Mouse (Mus musculus) hematopoietic stem cell, adult 5-6 weeks (primary cell): ENCODE results near the gene Myo10. TPM values are rescaled to one million over a fixed set of nuclear protein-coding genes. Genes with fewer than 3 reads are reported as not detected.
"Not testable (repeated sequence)": the region's sequence is repeated elsewhere in the genome, so short reads cannot be mapped to it uniquely, and the experiment has no call there.

Experiments used
- ATAC-seq, 2 experiments: fragments of 125-278 bp in 1 of 2; replicated peaks in 1 of 2; 2 replicates each; pipeline ENCODE4 v1.8.0; 2016 to 2017; ENCODE audit warnings: inconsistent platforms in 2 of 2, mild to moderate bottlenecking in 2 of 2, moderate number of reproducible peaks in 2 of 2, low read depth in 1 of 2, moderate TSS enrichment in 1 of 2; ENCODE audit not compliant: low FRiP score in 2 of 2, poor library complexity in 2 of 2, severe bottlenecking in 2 of 2, insufficient read depth in 1 of 2, low TSS enrichment in 1 of 2
- total RNA-seq: library from RNA; stranded (forward); fragments of 172-1452, 232-1000 nt; gene quantifications from 2 replicates; pipeline ENCODE4 v1.2.3, GENCODE M21; 2017

Myo10 gene
- total RNA-seq, 1 experiment from 2014 or later, result 9.3 TPM

DNA sequence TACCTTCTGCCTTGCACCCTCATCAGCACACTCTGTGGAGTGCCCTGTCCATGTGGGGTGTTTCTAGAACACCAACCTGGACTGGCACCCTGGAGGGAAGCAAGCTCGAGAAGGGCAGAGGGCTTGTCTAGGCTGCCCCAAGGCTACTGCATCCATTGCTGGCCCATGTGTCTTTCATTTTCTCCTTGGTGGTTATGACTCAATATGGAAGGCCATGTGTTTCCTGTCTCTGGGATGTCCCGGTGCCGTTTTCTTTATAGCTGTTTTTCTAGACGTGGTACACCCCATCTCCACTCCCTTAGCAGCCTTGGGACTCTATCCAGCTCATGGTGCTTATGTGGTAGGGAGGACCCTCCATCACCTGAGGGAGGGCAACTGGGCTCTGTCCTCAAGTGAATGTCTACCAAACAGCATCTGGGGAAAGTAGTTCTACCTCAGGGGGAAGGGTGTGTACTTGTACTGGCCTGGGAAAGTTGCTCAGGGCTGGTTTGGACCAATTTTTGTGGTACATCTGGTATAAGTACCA lies 76.8 kb downstream of the Myo10 start:
- no peak for ATAC-seq

DNA sequence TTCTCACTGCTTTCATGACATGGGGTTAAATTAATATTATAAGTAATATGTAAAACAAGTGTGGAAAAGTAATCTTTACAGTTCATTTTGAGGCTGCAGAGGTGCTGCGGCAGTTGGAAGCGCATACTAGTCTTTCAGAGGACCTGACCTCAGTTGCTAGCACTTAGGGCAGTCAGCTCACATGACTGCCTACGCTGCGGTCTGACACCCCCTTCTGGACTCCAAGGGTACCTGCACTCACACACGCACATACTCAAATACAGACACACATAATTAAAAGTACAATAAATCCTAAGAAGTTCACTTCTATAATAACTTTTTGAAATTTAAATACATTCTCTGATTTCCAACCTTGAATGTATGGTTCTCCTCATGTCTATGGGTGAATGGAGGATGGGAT lies 80.3 kb downstream of the Myo10 start:
- ATAC-seq, result no peak

- no peak for ATAC-seq
These were observed 82.7 kb downstream of the Myo10 start for GRCm38 (mm10) chr15:25704809-25705585.

GRCm38 (mm10) chr15:25706874-25707554 lies 84.7 kb downstream of the Myo10 start:
- no peak for ATAC-seq

GRCm38 (mm10) chr15:25707891-25708290 lies 85.6 kb downstream of the Myo10 start:
- no peak for ATAC-seq

- ATAC-seq, result no peak
These were observed 88.6 kb downstream of the Myo10 start for GRCm38 (mm10) chr15:25710876-25711275.

GRCm38 (mm10) chr15:25712877-25713276 lies 90.6 kb downstream of the Myo10 start:
- ATAC-seq, result no peak

DNA sequence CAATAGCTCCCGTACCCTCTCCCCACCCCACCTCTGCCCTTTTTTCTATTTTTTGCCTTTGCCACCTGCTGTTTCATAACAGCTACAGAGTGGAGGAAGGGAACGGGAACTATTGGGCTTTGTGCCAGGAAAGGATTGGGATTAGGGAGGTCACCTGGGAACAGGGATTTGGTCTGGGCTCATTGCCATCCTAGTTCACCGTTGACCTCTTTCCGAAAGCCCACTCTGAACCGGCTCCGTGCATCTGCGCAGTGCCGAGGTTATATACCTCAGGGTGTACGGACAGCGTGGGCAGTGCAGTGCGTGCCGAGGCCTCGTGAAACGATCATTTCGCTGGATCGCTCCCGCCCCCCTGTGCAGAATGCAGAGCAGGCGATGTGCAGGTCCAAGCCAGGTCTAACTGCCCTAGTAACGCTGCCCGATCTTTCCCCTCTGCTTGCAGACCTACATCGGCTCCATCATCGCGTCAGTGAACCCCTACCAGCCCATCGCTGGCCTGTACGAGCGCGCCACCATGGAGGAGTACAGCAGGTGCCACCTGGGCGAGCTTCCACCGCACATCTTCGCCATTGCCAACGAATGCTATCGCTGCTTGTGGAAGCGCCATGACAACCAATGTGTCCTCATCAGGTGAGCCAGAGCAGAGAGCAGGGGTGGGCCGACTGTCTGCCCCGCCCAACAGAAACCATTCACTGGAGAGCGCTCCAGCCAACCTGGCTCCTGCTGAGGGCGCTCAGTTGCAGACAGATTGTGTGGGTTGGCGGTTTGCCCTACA lies 91.4 kb downstream of the Myo10 start:
- ATAC-seq, result no peak

- ATAC-seq, result no peak
These were observed 93.1 kb downstream of the Myo10 start for GRCm38 (mm10) chr15:25715218-25715995.

GRCm38 (mm10) chr15:25715996-25716395 lies 93.7 kb downstream of the Myo10 start:
- ATAC-seq, result no peak

- peak; percentile 70 to 78; a peak in 3 of 4 replicates for ATAC-seq
These were observed 94.7 kb downstream of the Myo10 start for GRCm38 (mm10) chr15:25717006-25717405.

GRCm38 (mm10) chr15:25718104-25718503 lies 95.8 kb downstream of the Myo10 start:
- not testable (repeated sequence) for ATAC-seq

- ATAC-seq, result no peak
These were observed 96.9 kb downstream of the Myo10 start for GRCm38 (mm10) chr15:25719270-25719669.

GRCm38 (mm10) chr15:25720263-25720662 lies 97.9 kb downstream of the Myo10 start:
- no peak for ATAC-seq

GRCm38 (mm10) chr15:25723281-25724113 lies 101.2 kb downstream of the Myo10 start:
- no peak for ATAC-seq

- no peak for ATAC-seq
These were observed 102.2 kb downstream of the Myo10 start for GRCm38 (mm10) chr15:25724549-25724948.
